Mouse (Mus musculus) brain, embryonic 14.5 days (tissue): ENCODE results near the gene Adgre1.

Experiments used
- CTCF ChIP-seq: fragments of 200-500 bp; IDR thresholded peaks from 2 replicates; pipeline ENCODE4 v1.5.1; 2012; ENCODE audit warnings: inconsistent platforms, mild to moderate bottlenecking, moderate library complexity, borderline replicate concordance; ENCODE audit not compliant: insufficient read depth, insufficient read length; ENCODE audit errors: extremely low read depth
- POLR2A ChIP-seq: fragments of 200-500 bp; IDR thresholded peaks from 2 replicates; pipeline ENCODE4 v1.6.1; 2012; ENCODE audit warnings: mild to moderate bottlenecking, inconsistent platforms, borderline replicate concordance; ENCODE audit not compliant: poor library complexity, insufficient read depth, insufficient read length, severe bottlenecking; ENCODE audit errors: extremely low read depth

- TF ChIP-seq CTCF (no peak), POLR2A (no peak)
Observed at GRCm38 (mm10) chr17:57350212-57350611, 8.3 kb upstream of the Adgre1 start.
